Mouse (Mus musculus) bone marrow macrophage, adult 2 months (primary cell): ENCODE measurements around the gene Alox15. TPM values are rescaled to one million over a fixed set of nuclear protein-coding genes. Genes with fewer than 3 reads are reported as not detected.
"Not testable (repeated sequence)": the region's sequence is repeated elsewhere in the genome, so short reads cannot be mapped to it uniquely, and the experiment has no call there.

ENCODE experiments used
- H3K27ac ChIP-seq: 2 replicates; pipeline ENCODE4 v1.5.1; 2012; ENCODE audit warnings: low read depth, low read length; ENCODE audit not compliant: insufficient read depth
- H3K4me1 ChIP-seq: 2 replicates; pipeline ENCODE4 v1.6.1; 2012; ENCODE audit warnings: low read length; ENCODE audit not compliant: control insufficient read depth, insufficient read depth
- H3K4me3 ChIP-seq: 2 replicates; pipeline ENCODE4 v1.5.1; 2012; ENCODE audit warnings: mild to moderate bottlenecking, low read length, moderate library complexity; ENCODE audit not compliant: insufficient read depth
- CTCF ChIP-seq: IDR thresholded peaks from 2 replicates; pipeline ENCODE4 v1.5.1; 2012; ENCODE audit warnings: low read depth, mild to moderate bottlenecking, low read length, moderate library complexity
- POLR2A ChIP-seq: IDR thresholded peaks from 2 replicates; pipeline ENCODE4 v1.6.1; 2012; ENCODE audit warnings: mild to moderate bottlenecking, low read depth, low read length, borderline replicate concordance
- polyA plus RNA-seq: library from polyadenylated mRNA; stranded (reverse); fragments of >200 nt; gene quantifications from 2 replicates; pipeline ENCODE4 v1.2.4, GENCODE M21; 2012; ENCODE audit not compliant: missing spikeins, insufficient read depth, insufficient read length

Gene Alox15
- 0.46 TPM in 1 of 2 replicates, not detected in the other for polyA plus RNA-seq

DNA sequence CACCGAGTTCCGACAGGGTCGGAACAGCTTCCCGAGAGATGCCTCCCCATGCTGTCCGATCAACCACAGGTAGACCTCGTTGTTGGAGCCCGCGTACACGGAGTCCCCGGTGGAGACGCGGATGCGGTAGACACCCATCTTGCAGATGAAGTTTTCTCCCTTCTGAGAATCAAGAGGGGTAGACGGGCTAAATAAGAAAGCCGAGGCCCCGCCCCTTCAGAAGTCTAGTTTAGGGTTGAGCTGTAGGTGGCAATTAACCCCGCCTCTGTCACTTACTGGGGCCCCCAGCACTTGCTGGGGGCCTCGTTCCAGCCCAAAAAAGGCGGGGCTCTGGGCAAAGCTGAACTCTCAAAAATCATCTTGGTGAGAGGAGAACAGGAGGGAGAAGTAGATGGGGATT is at the start of gene Alox15:
Gene Alox15 (minus strand): TSS at position 164 of the 400 bp plus-strand sequence.
- TF ChIP-seq CTCF: no peak
- TF ChIP-seq POLR2A: no peak
- no peak within 1 kb of the TSS for H3K27ac ChIP-seq
- H3K4me1 ChIP-seq: no peaks in the 10 kb centered on the region; the same call in 1 of the 2 replicates
- peak within 1 kb of the TSS; percentile 48 for H3K4me3 ChIP-seq

DNA sequence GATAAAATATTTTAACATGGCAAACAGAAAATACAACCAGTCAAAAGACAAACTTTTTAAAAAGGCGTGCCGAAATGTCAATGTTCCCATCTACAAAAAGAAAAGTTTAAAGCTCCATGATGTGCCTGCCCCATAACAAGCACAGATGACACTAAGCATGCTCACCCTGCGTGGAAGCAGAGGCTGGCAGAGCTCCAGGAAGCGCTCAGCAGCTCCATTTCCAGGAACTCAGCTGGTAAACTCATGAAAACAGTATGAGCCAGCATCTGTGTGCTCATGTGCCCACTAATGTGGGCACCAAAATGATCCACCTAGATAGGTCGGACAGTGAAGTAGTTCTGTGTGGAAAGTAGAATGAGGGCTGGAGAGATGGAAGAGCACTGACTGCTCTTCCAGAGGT is 37.6 kb upstream of the Alox15 start:
- no peak for TF ChIP-seq CTCF
- H3K4me1 ChIP-seq: peaks cover 9% of the 10 kb centered on the region
- H3K27ac ChIP-seq: no peak overlapping the region
- H3K4me3 ChIP-seq: no peak overlapping the region

DNA sequence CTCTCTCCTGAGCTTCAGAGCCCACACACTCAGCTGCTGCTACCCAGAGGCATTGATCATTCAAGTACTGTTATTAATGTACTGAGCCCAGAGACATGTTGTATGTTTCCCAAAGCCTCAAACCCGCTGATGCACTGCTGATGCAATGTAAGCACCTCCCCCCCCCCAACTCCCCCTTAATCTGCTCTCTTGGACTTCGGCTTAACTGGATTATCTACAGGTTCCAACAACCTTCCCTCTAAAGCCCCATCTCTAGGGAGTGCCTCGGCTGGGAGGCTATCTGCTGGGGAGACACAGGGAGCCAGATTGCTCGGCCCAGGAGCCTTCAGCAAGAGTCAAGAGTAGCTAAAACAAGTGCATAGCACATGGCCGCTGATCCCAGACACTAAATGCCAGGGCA is 35.6 kb upstream of the Alox15 start:
- H3K4me3 ChIP-seq: no peak overlapping the region
- peaks cover 2% of the 10 kb centered on the region for H3K4me1 ChIP-seq
- TF ChIP-seq POLR2A (no peak), CTCF (no peak)
- H3K27ac ChIP-seq: no peak overlapping the region

DNA sequence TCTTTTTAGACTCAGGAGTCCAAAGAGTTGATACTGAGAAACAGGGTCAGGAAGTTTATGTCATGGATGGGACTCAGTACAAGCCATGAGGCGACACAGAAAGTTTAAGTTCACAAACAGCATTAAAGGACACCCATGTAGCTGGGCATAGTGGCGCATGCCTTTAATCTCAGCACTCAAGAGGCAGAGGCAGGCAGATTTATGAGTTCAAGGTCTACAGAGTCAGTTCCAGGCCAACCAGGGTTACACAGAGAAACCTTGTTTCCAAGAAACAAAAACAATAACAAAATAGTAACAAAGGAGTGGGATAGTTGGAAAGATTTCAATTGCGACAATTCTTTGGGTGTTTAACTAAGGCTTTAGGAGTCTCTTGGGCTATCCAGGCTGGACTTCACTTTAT is 32.3 kb upstream of the Alox15 start:
- TF ChIP-seq POLR2A (no peak), CTCF (no peak)
- Histone ChIP-seq H3K4me3 (no peak overlapping the region), H3K27ac (no peak overlapping the region), H3K4me1 (peaks cover 13% of the 10 kb centered on the region)

DNA sequence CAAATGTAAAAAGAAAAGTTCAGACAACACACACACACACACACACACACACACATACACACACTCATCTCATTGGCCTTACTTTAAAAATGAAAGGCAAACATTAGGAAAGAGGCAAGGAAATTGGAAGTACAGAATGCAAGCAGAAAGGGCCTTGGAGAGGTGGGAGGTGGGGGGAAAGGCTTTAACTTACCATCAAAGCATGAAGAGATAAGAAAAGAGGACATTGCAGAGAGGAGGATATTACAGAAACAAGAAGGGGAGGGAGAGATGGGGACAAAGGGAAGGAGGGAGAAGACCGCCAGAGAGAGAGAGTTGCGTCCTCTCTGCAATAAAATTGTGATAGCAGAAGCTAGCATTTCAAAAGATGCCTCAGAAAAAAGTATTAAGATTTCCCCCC is 29.5 kb upstream of the Alox15 start:
- Histone ChIP-seq H3K27ac (no peak overlapping the region), H3K4me1 (peaks cover 18% of the 10 kb centered on the region), H3K4me3 (no peak overlapping the region)
- no peak for TF ChIP-seq CTCF
- no peak for TF ChIP-seq POLR2A

DNA sequence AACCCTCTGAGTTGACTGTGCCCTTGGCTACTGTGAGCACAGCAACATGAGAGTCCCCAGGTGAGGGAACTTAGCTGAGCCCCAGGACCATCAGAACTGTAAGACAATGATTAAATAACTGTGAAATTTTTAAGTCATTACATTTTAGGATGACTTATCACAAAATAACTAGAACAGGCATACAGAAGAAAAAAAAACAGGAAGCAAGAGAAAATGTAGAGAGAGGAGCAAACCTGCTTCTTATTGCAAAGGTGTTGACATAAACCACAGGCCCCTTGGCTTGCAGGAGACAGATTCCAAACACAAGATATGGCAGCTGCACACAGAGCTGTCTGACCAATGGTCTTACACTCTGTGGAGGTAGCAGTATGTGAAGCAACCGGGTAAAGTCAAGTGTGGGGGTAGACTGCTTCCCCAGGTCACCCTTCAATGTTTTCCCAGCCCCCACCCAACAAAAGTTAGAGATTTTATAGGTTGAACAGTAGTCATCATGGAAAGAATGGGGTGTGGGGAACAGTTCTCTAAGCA is 28.7 kb upstream of the Alox15 start:
- H3K4me3 ChIP-seq: no peak overlapping the region
- H3K4me1 ChIP-seq: peaks cover 26% of the 10 kb centered on the region
- no peak overlapping the region for H3K27ac ChIP-seq
- TF ChIP-seq POLR2A: no peak
- TF ChIP-seq CTCF: no peak

DNA sequence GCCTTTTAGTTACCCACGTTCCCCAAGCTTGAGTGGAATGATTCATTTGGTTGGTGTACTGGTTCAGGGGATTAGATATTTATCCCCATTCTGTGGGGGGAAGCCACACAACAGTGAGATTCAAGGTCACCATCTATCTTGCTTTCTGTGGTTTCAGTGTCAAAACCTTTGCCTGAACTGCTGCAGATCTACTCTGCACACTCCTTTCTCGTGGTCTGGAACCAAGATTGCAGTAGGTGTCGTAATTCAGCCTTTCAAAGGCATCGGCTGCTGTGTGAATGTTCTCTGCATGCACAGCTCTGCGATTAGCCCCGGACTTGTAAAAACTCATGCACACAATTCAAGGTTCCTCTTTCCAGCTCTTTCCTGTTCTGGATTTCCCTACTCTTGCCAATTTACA is 24.2 kb upstream of the Alox15 start:
- TF ChIP-seq POLR2A (no peak), CTCF (no peak)
- H3K27ac ChIP-seq: peak overlapping the region; percentile 85
- no peak overlapping the region for H3K4me3 ChIP-seq
- peaks cover 46% of the 10 kb centered on the region for H3K4me1 ChIP-seq

DNA sequence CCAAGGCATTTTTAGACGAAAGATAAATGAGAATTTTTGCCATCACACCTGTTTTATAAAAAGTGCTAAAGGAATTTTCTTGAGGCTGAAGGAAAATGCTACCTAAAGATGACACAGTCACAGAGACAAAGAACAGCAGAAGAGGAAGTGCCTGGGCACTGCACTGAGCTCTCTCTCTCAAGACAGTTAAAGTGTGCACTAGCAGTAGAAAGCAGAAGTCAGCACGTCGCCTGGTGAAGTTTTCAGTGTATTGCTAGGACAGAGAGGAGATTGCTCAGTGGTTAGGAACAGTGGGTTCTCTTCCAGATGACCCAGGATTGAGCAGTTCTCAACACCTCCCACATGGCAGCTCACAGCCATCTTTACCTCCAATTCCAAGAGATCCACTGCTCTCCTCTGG is 22.5 kb upstream of the Alox15 start:
- TF ChIP-seq POLR2A: no peak
- no peak for TF ChIP-seq CTCF
- Histone ChIP-seq H3K4me1 (peaks cover 43% of the 10 kb centered on the region), H3K4me3 (no peak overlapping the region), H3K27ac (peak overlapping the region; percentile 84)

DNA sequence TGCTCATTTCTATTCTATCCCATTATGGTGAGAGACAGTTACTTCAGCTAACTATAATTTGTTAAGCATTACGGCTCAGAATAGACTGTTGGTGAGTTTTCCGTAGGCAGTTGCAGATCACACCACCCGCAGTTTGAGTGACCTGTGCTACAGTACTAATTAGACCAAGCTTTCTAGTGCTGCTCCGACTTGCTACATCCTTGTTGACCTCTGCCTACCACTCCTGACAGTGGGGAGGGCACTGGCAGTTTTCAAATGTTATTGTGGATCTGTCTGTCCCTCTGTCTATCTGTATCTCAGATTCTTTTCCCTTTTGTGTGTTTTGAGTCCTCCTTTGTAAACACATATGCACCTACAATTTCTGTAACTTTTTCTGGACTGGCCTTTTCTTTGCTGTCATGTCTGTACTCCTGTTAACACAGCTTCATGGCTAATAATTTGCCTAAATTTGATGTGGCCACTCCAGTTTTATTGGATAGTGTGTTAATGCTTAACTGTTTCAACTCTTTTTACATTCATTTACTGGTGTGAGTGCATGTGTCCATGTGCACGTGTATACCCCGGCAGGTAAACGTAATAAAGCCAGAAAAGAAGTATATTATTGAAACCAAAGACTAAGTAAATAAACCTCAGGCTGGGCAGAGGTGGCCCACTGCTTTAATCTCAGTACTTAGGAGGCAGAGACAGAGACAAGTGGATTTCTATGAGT is 21.2 kb upstream of the Alox15 start:
- TF ChIP-seq POLR2A (no peak), CTCF (no peak)
- Histone ChIP-seq H3K27ac (peak overlapping the region; percentile 91), H3K4me3 (no peak overlapping the region), H3K4me1 (peaks cover 43% of the 10 kb centered on the region)

DNA sequence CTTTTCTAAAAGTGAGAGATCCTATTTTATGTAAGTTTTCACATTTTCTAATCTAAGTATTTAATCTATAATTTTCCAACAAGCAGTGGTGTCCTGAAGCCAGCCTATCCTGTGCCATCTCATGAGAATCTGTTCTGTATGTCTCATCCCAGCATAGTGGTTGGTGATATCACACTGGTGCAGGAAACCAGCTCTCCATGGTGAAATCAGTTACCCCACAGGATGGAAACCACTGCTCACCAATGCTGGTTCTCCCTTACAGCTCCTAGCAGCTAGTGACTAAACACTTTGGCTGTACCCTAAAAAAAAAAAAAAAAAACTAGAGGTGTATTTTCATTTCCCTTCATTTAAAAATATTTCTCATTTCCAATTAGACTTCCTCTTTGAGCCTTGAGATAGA is 20.6 kb upstream of the Alox15 start:
- TF ChIP-seq POLR2A: no peak
- TF ChIP-seq CTCF: no peak
- no peak overlapping the region for H3K4me3 ChIP-seq
- peak overlapping the region; percentile 59 for H3K27ac ChIP-seq
- H3K4me1 ChIP-seq: peaks cover 43% of the 10 kb centered on the region

DNA sequence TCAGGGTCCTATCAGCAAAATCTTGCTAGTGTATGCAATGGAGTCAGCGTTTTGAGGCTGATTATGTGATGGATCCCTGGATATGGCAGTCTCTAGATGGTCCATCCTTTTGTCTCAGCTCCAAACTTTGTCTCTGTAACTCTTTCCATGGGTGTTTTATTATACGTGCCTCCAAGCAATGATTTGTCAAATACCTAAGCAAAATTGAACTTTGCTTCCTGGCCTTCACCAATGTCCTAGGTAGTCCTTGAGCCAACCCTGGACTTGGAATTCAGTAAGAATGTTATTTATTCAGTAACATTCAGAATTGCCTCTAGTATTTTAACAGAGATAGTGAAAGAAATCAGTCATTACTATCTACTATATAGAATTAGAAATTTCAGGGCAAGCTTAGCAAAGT is 16.8 kb upstream of the Alox15 start:
- peaks cover 18% of the 10 kb centered on the region for H3K4me1 ChIP-seq
- not testable (repeated sequence) for H3K27ac ChIP-seq, H3K4me3 ChIP-seq

DNA sequence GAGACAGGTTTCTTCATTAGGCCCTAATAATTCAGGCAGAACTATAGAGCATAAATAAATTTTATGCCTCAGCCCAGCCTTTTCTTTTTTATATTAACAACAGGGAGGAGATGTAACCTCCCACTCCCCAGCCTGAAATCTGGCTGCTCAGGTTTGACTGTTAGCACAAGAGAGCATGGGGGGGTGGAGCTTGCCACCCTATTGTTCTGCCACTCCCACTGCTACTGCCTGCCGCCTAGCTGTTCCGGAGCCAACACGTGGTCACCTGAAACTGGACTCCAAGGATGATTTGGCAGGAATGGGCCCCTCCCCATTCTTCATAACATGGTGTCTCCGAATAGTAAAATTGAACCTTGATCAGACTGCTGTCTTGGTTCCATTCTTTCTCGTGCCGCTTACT is 15.9 kb upstream of the Alox15 start:
- not testable (repeated sequence) for H3K27ac ChIP-seq, H3K4me1 ChIP-seq, H3K4me3 ChIP-seq
